Mouse (Mus musculus): ENCODE measurements around the gene Syce1l.

Gene Syce1l

GRCm38 (mm10) chr8:113669924-113670323, 26.9 kb downstream of the Syce1l start:
- in situ Hi-C loops (cut with MboI, MseI) = loop anchor here (5.0 to 25.0 kb wide), 2 partner anchors 312 to 1933 kb away; partner anchors contain the start of gene Bcar1

GRCm38 (mm10) chr8:113672599-113673255, 29.7 kb downstream of the Syce1l start:
- in situ Hi-C loops (cut with MboI, MseI) = loop anchor here (25.0 kb wide), 1 partner anchor 1935 kb away; the partner anchor contains the start of gene Bcar1

GRCm38 (mm10) chr8:113673300-113673699, 30.3 kb downstream of the Syce1l start:
- in situ Hi-C loops (cut with MboI, MseI) = loop anchor here (25.0 kb wide), 1 partner anchor 1936 kb away; the partner anchor contains the start of gene Bcar1

- in situ Hi-C loops (cut with MboI, MseI) = loop anchor here (25.0 kb wide), 1 partner anchor 1937 kb away; the partner anchor contains the start of gene Bcar1
These were observed 31.6 kb downstream of the Syce1l start for GRCm38 (mm10) chr8:113674611-113675010.

GRCm38 (mm10) chr8:113675281-113675680, 32.3 kb downstream of the Syce1l start:
- in situ Hi-C loops (cut with MboI, MseI) = no loop called here

- in situ Hi-C loops (cut with MboI, MseI) = no loop called here
These were observed 33.8 kb downstream of the Syce1l start for GRCm38 (mm10) chr8:113676811-113677210.

- in situ Hi-C loops (cut with MboI, MseI) = no loop called here
These were observed 36.3 kb downstream of the Syce1l start for GRCm38 (mm10) chr8:113679361-113679760.

- in situ Hi-C loops (cut with MboI, MseI) = loop anchor here (10.0 kb wide), 1 partner anchor 1483 kb away; no protein-coding TSS in a partner anchor
These were observed 45.0 kb downstream of the Syce1l start for GRCm38 (mm10) chr8:113687889-113688542.

GRCm38 (mm10) chr8:113688543-113688915, 45.5 kb downstream of the Syce1l start:
- in situ Hi-C loops (cut with MboI, MseI) = loop anchor here (10.0 kb wide), 1 partner anchor 1484 kb away; no protein-coding TSS in a partner anchor

- in situ Hi-C loops (cut with MboI, MseI) = no loop called here
These were observed 48.8 kb downstream of the Syce1l start for GRCm38 (mm10) chr8:113691622-113692343.

GRCm38 (mm10) chr8:113704968-113705367, 62.0 kb downstream of the Syce1l start:
- in situ Hi-C loops (cut with MboI, MseI) = no loop called here

Data from T-helper 2 cell (primary cell).